Mouse (Mus musculus) ES-Bruce4 (cell line): ENCODE measurements around the gene Vps25.
A peak's percentile ranks its signal among the peaks of the same experiment; 100 is the strongest.

Experiments
- CTCF ChIP-seq: IDR thresholded peaks from one replicate; pipeline ENCODE4 v1.8.1; 2011; ENCODE audit warnings: low read depth, low read length
- POLR2A ChIP-seq: IDR thresholded peaks from one replicate; pipeline ENCODE4 v1.8.1; 2011; ENCODE audit warnings: low read length; ENCODE audit not compliant: insufficient read depth

GRCm38 (mm10) chr11:101211970-101212369 is 41.5 kb upstream of the Vps25 start:
- peak; percentile 2 for TF ChIP-seq CTCF
- TF ChIP-seq POLR2A: no peak
